In genomic region chr10:122759729-122760128, GRCm38 (mm10) we compare ENCODE assay signal across 15 mouse cellular contexts.
"Had no signal": no experiment of that assay in that cellular context is flagged by ENCODE, and none has a peak within 500 bp of the region (broad histone marks: within the 10 kb centered on the region; RNA-seq: fewer than 3 reads in every experiment).

No protein-coding gene starts in this region.

- H3K9ac ChIP-seq: neural tube, embryonic 12.5 days; neural tube, embryonic 13.5 days; neural tube, embryonic 15.5 days; stomach, embryonic 15.5 days had no signal

- H3K4me1 ChIP-seq: neural tube, embryonic 12.5 days had no signal

- H3K9me3 ChIP-seq: neural tube, embryonic 12.5 days; neural tube, embryonic 13.5 days; neural tube, embryonic 15.5 days; stomach, embryonic 15.5 days had no signal

- H3K36me3 ChIP-seq: neural tube, embryonic 12.5 days; neural tube, embryonic 13.5 days; neural tube, embryonic 15.5 days; stomach, embryonic 15.5 days had no signal

- H3K4me3 ChIP-seq: neural tube, embryonic 12.5 days; neural tube, embryonic 13.5 days; neural tube, embryonic 15.5 days; stomach, embryonic 15.5 days had no signal

- H3K27ac ChIP-seq: neural tube, embryonic 12.5 days; neural tube, embryonic 13.5 days; neural tube, embryonic 15.5 days; stomach, embryonic 15.5 days; stomach, postnatal 0 days had no signal

- H3K4me2 ChIP-seq: neural tube, embryonic 12.5 days; neural tube, embryonic 13.5 days; neural tube, embryonic 15.5 days; stomach, embryonic 15.5 days had no signal

- DNase-seq: retina, postnatal 1 day; right cerebral cortex, adult 18-20 months; right cerebral cortex, postnatal 14 days; right cerebral cortex, postnatal 25 days; right cerebral cortex, postnatal 4 days; spleen, adult 18-20 months; thymus, adult 18-20 months; thymus, postnatal 14 days; thymus, postnatal 36 days; thymus, postnatal 4 days had no signal

- H3K27me3 ChIP-seq: neural tube, embryonic 12.5 days; neural tube, embryonic 13.5 days; neural tube, embryonic 15.5 days; stomach, embryonic 15.5 days had no signal
